Mouse (Mus musculus) CD4-positive, CD25-positive, alpha-beta regulatory T cell, adult 4 months (primary cell): ENCODE data around the gene Snx4. TPM values are rescaled to one million over a fixed set of nuclear protein-coding genes. Genes with fewer than 3 reads are reported as not detected.

Experiments
- ATAC-seq: one replicate; pipeline ENCODE4 v1.8.0; 2017
- polyA plus RNA-seq, 2 experiments: library from polyadenylated mRNA; unstranded; fragments of 100-300 nt; shearing (Covaris generic); gene quantifications; one replicate each; pipeline ENCODE4 v1.2.1; 2017

Snx4 gene
- polyA plus RNA-seq, 2 experiments from 2014 or later = 87.7 to 96.3 TPM

DNA sequence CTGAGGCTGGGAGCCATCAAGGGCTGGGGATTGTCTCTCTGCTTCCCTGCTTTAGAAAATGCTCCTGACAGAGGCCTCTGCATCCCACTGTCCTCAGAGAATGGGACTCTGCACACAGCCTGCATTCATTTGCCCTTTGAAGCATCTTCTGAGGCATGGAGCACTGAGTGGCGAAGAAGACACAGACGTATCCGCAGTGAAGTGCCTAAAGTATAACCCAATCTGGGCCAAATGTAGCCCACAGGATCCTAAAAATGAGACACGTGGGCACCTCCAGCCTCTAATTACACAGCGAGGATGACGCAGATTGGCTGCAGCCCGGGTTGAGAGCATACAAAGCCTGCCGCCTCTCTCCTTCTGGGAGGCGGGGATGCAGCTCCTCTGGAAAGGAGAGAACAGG, 93.1 kb downstream of the Snx4 start:
- peak; percentile 15 for ATAC-seq

GRCm38 (mm10) chr16:33344875-33345274, 93.6 kb downstream of the Snx4 start:
- peak; percentile 40 for ATAC-seq

GRCm38 (mm10) chr16:33346376-33346775, 95.1 kb downstream of the Snx4 start:
- ATAC-seq = no peak

- ATAC-seq = no peak
Measured at GRCm38 (mm10) chr16:33347134-33347533, 95.9 kb downstream of the Snx4 start.

Other genes starting within 250 kb of the Snx4 start
- 1 to 10 TPM; 1.1 TPM for gene Iqcg, start 195.2 kb upstream of the Snx4 start, polyA plus RNA-seq
- 1,000 to 10,000 TPM; 1,192 to 1,593 TPM for gene Rpl35a, start 195.0 kb upstream of the Snx4 start, polyA plus RNA-seq
- gene Lmln, start 188.9 kb upstream of the Snx4 start, polyA plus RNA-seq = under 1 TPM; 0.15 to 0.66 TPM
- gene Osbpl11, start 66.4 kb upstream of the Snx4 start, polyA plus RNA-seq = 1 to 10 TPM; 5.1 to 8.6 TPM
- gene Zfp148, start 129.4 kb downstream of the Snx4 start, polyA plus RNA-seq = 10 to 100 TPM; 44.3 to 57.6 TPM